Mouse (Mus musculus) splenic B cell, adult 2 months (primary cell): ENCODE measurements at regions not wholly inside any gene's neighbourhood (a gene's known extent, or its start where the extent isn't known, plus 50 kb on each side); places are given as distances from the start of the nearest gene placed in this dataset.

ENCODE experiments used
- DNase-seq: peaks from one replicate; pipeline ENCODE4 v3.0.0-alpha.2; 2011; ENCODE audit warnings: low read depth, low spot score
- H3K27me3 ChIP-seq: 2 replicates; pipeline ENCODE4 v1.6.1; 2012; ENCODE audit warnings: mild to moderate bottlenecking, low read length, moderate library complexity, mixed read lengths; ENCODE audit not compliant: control insufficient read depth, poor library complexity, insufficient read depth, severe bottlenecking
- H3K36me3 ChIP-seq: 2 replicates; pipeline ENCODE4 v1.6.1; 2012; ENCODE audit warnings: mild to moderate bottlenecking, low read length, moderate library complexity, mixed read lengths; ENCODE audit not compliant: control insufficient read depth, poor library complexity, insufficient read depth, severe bottlenecking

DNA sequence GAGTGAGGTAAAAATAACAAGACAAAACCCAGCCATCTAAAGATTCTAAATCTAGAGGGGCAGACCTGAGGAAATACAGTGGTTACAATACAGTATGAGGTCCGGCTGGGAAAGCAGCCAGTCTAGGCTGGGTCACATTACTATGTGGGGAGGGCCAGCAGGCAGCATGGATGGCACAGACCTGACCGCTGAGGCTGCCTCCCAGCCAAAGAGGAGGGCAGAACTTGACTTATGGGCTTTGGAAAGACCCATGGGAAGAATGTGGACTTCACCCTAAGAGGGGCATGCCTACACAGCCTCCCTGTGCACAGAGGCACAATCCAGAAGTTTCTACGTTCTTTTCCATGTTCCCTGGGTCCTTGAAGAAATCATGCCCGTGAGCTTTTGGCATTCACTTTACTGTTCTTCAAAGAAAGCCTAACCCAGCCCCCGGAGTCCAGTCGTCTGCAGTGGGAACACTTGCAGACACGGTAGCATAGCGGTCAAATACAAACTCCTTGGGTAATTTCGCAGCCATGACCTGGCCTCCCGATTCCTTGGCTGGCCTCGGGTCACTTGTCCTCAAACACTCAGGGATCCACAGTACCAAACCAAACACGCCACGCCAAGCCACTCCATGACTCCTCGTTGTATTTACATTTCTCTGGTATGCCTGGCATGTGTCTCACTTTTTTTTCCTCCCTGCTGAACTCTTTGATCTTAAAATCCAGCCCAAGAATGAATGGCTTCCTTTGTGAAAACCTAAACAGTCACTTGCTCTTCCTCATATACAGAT lies 101.0 kb upstream of the Gm26657 start:
- no peaks in the 10 kb centered on the region for H3K27me3 ChIP-seq
- H3K36me3 ChIP-seq: no peaks in the 10 kb centered on the region
- DNase-seq: no peak

DNA sequence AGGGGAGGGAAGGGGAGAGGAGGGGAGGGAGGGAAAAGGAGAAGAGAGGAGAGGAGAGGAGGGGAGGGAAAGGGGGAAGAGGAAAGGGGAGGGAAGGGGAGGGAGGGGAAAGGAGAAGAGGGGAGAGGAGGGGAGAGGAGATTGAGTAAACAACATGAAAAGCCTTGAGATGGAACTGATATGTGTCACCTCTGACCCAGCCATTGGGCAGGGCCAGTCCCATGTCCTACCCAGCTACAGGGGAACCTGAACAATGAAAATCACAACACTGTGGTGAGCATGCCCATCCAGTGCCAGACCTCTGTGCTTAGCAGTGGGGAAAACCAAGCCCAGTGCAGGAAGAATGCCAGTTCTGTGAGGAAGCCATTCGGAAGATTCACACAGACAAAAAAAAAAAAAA lies 103.6 kb upstream of the Gm26657 start:
- DNase-seq: no peak
- H3K36me3 ChIP-seq: no peaks in the 10 kb centered on the region
- H3K27me3 ChIP-seq: no peaks in the 10 kb centered on the region

DNA sequence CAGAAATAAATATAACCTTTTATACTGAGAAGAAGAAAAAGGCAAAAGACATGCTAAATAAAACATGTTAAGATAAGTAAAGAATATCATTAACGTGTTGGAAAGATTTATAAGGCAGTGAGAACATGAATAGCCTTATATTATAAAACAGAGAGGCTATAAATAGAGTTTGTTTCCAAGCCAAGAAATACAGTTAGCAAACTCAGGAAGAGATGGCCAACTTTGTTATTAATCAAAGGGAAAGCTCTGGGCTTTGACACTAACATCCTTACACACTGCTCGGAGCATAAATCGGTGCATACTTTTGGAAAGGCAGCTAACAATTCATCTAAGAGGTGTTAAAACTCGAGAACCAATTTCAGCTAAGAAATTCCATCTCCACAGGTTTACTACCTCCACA lies 106.3 kb upstream of the Gm26657 start:
- H3K27me3 ChIP-seq: no peaks in the 10 kb centered on the region
- no peaks in the 10 kb centered on the region for H3K36me3 ChIP-seq
- no peak for DNase-seq

DNA sequence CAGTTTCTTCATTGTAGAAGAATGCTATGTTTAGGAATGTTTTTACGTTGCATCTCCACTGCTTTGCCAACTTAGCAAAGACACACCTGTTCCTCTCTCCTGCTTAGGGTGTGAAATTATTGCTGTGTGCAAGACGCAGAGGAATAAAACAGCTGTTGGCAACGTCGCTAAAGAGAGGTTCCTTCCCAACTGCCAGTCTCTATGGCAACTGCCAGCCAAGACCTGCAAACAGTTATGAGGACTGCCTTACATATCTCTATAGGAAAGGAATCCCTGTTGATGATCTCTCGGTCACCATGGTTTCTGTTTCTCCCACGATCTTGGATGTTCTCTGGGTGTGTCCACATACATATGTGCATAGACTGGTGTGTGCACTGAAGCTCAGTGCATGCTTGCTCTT lies 109.6 kb upstream of the Gm26657 start:
- Histone ChIP-seq H3K36me3 (no peaks in the 10 kb centered on the region), H3K27me3 (no peaks in the 10 kb centered on the region)
- no peak for DNase-seq

DNA sequence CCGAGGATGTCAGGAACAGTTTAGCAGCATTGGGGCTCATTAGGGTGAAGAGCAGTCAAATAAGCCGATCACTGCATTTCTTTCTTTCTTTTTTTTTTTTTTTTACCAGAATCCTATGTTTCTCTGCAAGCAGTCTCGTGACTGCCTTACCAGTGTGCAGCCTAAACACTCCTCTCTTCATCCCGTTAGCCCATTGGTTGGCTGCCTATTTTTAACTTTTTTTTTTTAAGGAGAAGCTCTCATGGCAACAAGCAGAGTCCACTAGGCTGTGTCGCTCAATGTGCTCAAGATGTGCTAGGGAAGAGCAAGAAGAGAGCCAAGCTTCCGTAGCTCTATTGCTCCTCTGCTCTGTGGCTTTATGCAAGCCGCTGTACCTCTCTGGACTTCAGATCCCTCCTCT lies 112.7 kb upstream of the Gm26657 start:
- no peak for DNase-seq
- Histone ChIP-seq H3K27me3 (no peaks in the 10 kb centered on the region), H3K36me3 (no peaks in the 10 kb centered on the region)

DNA sequence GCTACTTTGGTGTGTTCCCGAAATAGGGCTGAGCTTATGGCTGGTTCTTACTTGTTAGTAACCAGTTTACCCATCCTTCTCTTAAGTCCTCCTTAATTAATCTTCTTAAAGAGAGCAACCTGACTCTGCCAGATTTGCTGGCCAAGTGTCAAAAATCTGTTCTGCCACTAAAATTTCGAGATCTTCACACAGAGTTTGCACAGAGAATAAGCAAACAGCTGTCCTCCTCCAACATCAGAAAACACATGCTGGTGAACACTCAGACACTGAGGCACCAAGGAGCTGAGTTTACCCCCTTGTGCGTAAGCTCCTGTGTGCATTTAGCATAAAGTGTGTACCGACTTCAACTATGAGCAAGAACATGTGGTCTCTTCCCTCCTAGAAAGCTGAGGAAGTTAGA lies 118.1 kb upstream of the Gm26657 start:
- Histone ChIP-seq H3K27me3 (no peaks in the 10 kb centered on the region), H3K36me3 (no peaks in the 10 kb centered on the region)
- no peak for DNase-seq

DNA sequence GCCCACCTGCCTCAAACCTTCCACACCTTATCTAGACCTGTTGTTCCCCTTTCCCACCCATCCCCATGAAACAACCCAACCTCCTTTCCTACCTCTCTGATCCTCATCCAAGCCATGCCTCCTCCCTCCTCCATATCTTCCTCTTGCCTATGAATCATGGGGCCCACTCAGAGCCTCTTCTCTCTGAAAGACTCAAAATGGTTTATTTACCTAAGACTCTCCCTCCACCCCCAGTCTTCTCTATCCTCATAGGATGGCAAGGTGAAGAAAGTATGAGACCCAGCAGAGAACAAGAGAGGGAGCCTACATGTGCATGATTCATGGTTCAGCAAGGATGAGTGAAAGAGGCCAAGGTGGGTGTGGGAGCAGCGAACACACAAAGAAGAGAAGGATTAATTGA lies 118.5 kb upstream of the Gm26657 start:
- Histone ChIP-seq H3K36me3 (no peaks in the 10 kb centered on the region), H3K27me3 (no peaks in the 10 kb centered on the region)
- DNase-seq: no peak

DNA sequence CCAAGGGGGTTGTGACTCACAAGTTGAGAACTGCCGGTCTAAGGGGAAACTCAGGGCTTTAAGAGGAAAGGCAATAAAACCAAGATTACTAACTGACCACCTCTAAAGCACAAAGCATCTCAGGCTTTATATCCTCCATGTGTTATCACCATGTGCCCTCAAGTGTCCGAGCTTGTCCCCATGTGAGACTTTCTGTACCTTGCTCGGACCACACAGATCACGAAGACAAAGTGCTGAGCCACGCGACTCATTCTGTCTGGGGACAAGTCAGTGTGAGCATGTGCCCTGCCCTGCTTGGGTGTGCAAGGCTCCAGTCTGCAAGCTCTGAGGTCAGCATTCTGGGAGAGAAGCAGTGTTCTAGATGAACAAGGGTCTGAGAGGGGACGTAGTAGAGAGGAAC lies 119.2 kb upstream of the Gm26657 start:
- no peak for DNase-seq
- H3K36me3 ChIP-seq: no peaks in the 10 kb centered on the region
- no peaks in the 10 kb centered on the region for H3K27me3 ChIP-seq

DNA sequence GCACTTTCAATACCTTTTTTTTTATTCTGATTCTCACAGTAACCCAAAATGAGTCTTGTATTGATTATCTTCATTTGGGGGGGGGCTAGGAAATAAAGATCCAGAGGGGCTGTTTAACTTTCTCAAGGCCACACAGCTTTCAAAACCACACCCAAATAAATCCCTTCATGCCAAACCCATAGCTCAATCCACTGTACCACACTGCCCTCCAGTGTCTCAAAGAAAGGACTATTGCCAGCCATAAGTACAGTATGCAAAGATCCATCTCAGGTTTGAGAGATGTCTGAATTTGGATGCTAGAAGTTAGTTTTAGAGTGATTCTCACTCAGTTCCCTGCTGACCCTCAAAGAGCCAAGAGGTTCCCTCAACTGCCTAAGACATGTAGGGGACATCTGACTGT lies 120.1 kb upstream of the Gm26657 start:
- DNase-seq: peak; percentile 16
- Histone ChIP-seq H3K27me3 (no peaks in the 10 kb centered on the region), H3K36me3 (no peaks in the 10 kb centered on the region)

DNA sequence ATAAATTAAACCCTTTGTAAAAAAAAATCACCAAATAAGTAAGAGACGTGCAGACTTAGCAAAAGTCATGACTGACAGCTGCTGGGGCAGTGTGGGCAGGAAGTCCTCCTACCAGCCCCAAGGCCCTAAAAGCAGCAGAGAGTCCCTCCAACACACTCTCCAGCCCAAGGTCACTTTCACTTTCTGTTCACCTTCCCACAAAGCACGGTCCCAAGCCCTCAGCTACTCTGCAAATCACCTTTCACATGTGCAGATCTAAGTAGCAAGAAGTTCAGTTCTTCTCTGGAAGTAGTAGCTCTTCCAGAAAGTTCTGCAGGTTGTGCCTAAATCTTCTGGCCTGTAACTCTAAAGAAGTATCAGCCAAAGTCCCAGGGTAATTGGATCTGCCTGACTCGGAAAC lies 120.8 kb upstream of the Gm26657 start:
- Histone ChIP-seq H3K36me3 (no peaks in the 10 kb centered on the region), H3K27me3 (no peaks in the 10 kb centered on the region)
- DNase-seq: peak; percentile 13

DNA sequence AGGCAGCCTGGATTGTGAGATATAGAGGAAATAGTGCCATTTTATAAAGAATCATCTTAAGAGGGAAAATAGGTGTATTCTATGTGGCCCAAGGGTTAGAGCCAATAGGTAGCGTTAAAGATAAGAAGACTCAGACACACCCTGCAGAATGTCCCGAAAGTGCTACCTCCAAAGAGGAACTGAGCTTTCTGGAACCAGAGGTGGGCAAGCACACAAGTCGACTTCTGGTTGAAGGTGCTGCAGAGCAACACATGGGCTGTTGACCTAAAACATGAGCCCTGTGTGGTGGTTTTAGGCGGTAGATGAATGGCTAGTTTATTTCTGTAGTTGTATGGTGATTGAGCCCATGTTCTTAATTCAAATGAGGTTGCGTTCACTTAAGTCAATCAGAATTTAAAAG lies 121.4 kb upstream of the Gm26657 start:
- H3K36me3 ChIP-seq: no peaks in the 10 kb centered on the region
- no peaks in the 10 kb centered on the region for H3K27me3 ChIP-seq
- no peak for DNase-seq

DNA sequence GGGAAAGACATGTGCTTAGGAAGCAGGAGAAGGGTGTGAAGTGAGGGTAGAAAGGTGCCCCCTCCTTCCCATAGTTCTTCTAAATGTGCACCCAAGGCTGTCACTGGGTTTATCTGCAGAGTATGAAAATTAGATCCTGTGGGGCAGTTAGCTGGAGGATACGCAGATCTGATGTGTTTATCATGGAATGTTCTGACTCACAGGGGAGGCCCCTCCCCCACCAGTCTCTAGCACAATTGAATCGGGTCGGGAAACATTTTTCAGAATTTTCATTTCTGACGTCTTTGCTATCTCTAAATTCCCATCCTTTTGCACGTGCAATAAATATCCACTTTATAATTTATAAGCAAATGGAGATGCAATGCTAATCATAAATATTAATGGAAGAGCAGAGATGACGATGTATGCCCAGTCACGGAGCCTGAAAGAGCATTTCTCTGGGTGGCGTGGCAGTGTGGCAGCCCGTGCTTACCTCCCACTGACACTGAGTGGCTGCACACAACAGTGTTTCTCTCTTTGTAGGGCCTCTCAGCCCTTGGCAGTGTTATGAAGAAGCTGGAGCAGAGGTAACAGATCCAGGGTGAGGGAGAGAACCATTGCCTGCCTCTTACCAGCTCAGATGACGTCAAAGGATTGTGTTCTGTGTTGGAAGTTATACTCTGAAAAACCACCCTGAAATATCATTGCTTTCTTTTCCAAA lies 122.1 kb upstream of the Gm26657 start:
- H3K36me3 ChIP-seq: no peaks in the 10 kb centered on the region
- no peak for DNase-seq

DNA sequence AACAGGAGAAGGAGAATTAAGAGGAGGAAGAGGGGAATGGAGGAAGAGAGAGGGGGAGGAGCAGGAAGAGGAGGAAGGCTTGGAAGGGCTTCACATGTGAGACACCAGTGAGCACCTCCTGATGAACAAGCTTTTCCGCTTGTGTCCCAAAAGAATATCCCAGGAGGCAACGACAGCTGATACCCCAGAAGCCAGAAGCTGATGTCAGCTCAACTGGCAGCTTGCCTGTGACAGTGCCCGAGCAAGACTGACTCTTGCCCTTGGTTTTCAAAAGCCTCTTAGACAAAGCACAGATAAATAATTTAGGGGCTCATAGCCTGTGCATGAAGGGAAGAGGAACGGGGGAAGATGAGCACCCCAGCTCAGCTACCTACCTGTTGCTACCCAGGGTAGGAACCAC lies 127.5 kb upstream of the Gm26657 start:
- Histone ChIP-seq H3K27me3 (no peaks in the 10 kb centered on the region; the same call in 1 of the 2 replicates), H3K36me3 (no peaks in the 10 kb centered on the region)
- no peak for DNase-seq

More for the DNA sequence above, 122.1 kb upstream of the Gm26657 start:
- H3K27me3 ChIP-seq: no peaks in the 10 kb centered on the region

DNA sequence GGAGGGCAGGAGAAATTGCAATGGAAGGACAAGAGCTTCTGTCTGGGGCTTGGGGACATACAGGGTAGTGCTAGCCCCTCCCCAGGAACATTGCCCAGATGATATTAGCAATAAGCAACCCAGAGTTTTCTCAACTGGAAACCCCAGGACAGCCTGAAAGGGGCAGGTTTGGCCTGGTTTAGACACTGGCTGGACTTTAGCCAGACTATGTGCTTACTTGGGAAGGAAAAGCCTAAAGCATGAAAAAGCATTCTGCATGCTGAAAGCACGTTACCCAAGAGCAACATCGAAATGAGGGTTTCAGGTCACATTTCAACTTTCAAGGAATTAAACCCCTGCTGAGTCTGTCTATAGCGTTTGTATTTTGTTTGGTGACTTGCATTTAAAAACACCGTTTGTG lies 128.1 kb upstream of the Gm26657 start:
- no peak for DNase-seq
- Histone ChIP-seq H3K36me3 (no peaks in the 10 kb centered on the region), H3K27me3 (no peaks in the 10 kb centered on the region; the same call in 1 of the 2 replicates)

DNA sequence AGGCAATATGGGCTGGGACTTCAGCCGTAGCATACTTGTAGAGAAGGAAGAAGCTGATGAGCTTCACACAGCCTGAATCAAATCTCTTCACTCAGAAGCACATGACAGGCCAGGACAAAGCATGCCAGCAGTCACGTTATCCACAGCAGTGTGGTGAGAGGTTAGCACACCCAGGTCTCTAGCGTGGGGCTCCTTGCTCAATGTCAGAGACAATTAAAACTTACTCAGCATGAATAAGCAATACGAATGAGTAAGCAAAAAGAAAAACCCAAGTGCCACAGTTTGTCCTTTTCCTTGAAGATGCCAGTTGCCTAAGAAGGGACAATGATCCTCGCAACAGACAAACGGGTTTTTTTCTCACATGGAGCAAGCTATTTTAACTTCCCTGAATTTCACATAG lies 129.6 kb upstream of the Gm26657 start:
- H3K27me3 ChIP-seq: no peaks in the 10 kb centered on the region; the same call in 1 of the 2 replicates
- no peaks in the 10 kb centered on the region for H3K36me3 ChIP-seq
- no peak for DNase-seq
